Mouse (Mus musculus): ENCODE results near the gene Gm973. TPM values are rescaled to one million over a fixed set of nuclear protein-coding genes. Genes with fewer than 3 reads are reported as not detected.

Gene Gm973
- polyA plus RNA-seq, 1 experiment from 2014 or later: 1.4 TPM

Other genes with a start within 250 kb of the Gm973 start
- gene Fzd7, start 33.8 kb upstream of the Gm973 start, polyA plus RNA-seq (2015; fragmentation: Nextera tagmentation; extraction: Ambion mirVana): 12.8 and 13.4 TPM in 2 replicates
- gene Sumo1, start 154.6 kb downstream of the Gm973 start, polyA plus RNA-seq (2015; fragmentation: Nextera tagmentation; extraction: Ambion mirVana): 473 and 474 TPM in 2 replicates
- 262 and 267 TPM in 2 replicates for gene Nop58, start 168.7 kb downstream of the Gm973 start, polyA plus RNA-seq (2015; fragmentation: Nextera tagmentation; extraction: Ambion mirVana)
- gene Bmpr2, start 247.1 kb downstream of the Gm973 start, polyA plus RNA-seq (2015; fragmentation: Nextera tagmentation; extraction: Ambion mirVana): 11.2 and 12.0 TPM in 2 replicates